8 mouse cellular contexts compared by ENCODE assay signal in genomic region chr11:76612638-76613104, GRCm38 (mm10). TPM values are rescaled to one million over a fixed set of nuclear protein-coding genes. Genes with fewer than 3 reads are reported as not detected.
DNase-seq lines count a peak whose midpoint lies in the region; ATAC-seq and TF ChIP-seq lines count a peak whose summit lies in the region.

No protein-coding gene starts in this region.

- H3K4me1 ChIP-seq in embryonic facial prominence, embryonic 14.5 days (ENCODE audit: control insufficient read depth, insufficient read depth, low read length) = peaks cover 8% of the 10 kb centered on the region; the same call in 1 of the 2 replicates
- peaks cover 16% of the 10 kb centered on the region for H3K4me1 ChIP-seq in hindbrain, embryonic 12.5 days
- no peaks in the 10 kb centered on the region for H3K4me1 ChIP-seq in lung, embryonic 14.5 days (ENCODE audit: insufficient read depth)

- H3K9me3 ChIP-seq in embryonic facial prominence, embryonic 14.5 days (ENCODE audit: control insufficient read depth, low read length) = no peaks in the 10 kb centered on the region
- no peaks in the 10 kb centered on the region for H3K9me3 ChIP-seq in hindbrain, embryonic 12.5 days (replicated peaks)
- no peaks in the 10 kb centered on the region for H3K9me3 ChIP-seq in lung, embryonic 14.5 days (ENCODE audit: low read depth, low read length)

- peak overlapping the region; percentile 44 for H3K4me3 ChIP-seq in embryonic facial prominence, embryonic 14.5 days (ENCODE audit: low read depth, low read length)
- H3K4me3 ChIP-seq in hindbrain, embryonic 12.5 days = peak overlapping the region; percentile 43
- peak overlapping the region; percentile 44 for H3K4me3 ChIP-seq in lung, embryonic 14.5 days (ENCODE audit: low read depth, low read length)

- 0 out of 2 replicates have a peak, but pooled peaks have one; percentile 55 for ATAC-seq in embryonic facial prominence, embryonic 14.5 days (ENCODE audit: low read depth)
- ATAC-seq in hindbrain, embryonic 12.5 days (ENCODE audit: low FRiP score) = peak; percentile 64; the same call in 1 of the 2 replicates
- peak; percentile 31; the same call in 1 of the 2 replicates for ATAC-seq in lung, embryonic 14.5 days (ENCODE audit: insufficient read depth)

- WGBS in embryonic facial prominence, embryonic 14.5 days = under 1% methylated on average over 19 of the region's 19 CpGs
- 1% methylated on average over 19 of the region's 19 CpGs for WGBS in hindbrain, embryonic 12.5 days
- WGBS in lung, embryonic 14.5 days = under 1% methylated on average over 19 of the region's 19 CpGs

- DNase-seq in A20 (ENCODE audit: low read depth, low spot score) = peak; percentile 89
- peak; percentile 54 for DNase-seq in adrenal gland, adult 8-10 months
- DNase-seq in embryonic facial prominence, embryonic 14.5 days (ENCODE audit: low spot score) = peak; percentile 72
- peak; percentile 52 for DNase-seq in layer of hippocampus, adult 9-11 months
- peak; percentile 87 for DNase-seq in lung, embryonic 14.5 days
- peak; percentile 61 for DNase-seq in retina, postnatal 7 days (ENCODE audit: low read depth, low spot score)
- DNase-seq in thymus, postnatal 14 days = no peak

- H3K27me3 ChIP-seq in embryonic facial prominence, embryonic 14.5 days (replicated peaks; ENCODE audit: control insufficient read depth, insufficient read depth, low read length) = no peaks in the 10 kb centered on the region
- H3K27me3 ChIP-seq in hindbrain, embryonic 12.5 days = no peaks in the 10 kb centered on the region
- no peaks in the 10 kb centered on the region for H3K27me3 ChIP-seq in lung, embryonic 14.5 days (ENCODE audit: insufficient read depth, low read length)

- peak overlapping the region; percentile 73 for H3K4me2 ChIP-seq in embryonic facial prominence, embryonic 14.5 days (ENCODE audit: low read depth, low read length)
- H3K4me2 ChIP-seq in hindbrain, embryonic 12.5 days (replicated peaks) = peak overlapping the region; percentile 75
- H3K4me2 ChIP-seq in lung, embryonic 14.5 days = peak overlapping the region; percentile 91

- TF ChIP-seq CTCF in lung, embryonic 14.5 days (IDR thresholded peaks at IDR 0.05; ENCODE audit: low read depth) = no peak

- H3K27ac ChIP-seq in embryonic facial prominence, embryonic 14.5 days (replicated peaks; ENCODE audit: low read depth, low read length) = no peak overlapping the region
- H3K27ac ChIP-seq in hindbrain, embryonic 12.5 days = peak overlapping the region; percentile 58; the same call in 1 of the 2 replicates
- H3K27ac ChIP-seq in lung, embryonic 14.5 days (ENCODE audit: low read depth) = no peak overlapping the region

- H3K9ac ChIP-seq in embryonic facial prominence, embryonic 14.5 days (ENCODE audit: low read depth, low read length) = peak overlapping the region; percentile 62
- peak overlapping the region; percentile 55 for H3K9ac ChIP-seq in hindbrain, embryonic 12.5 days
- peak overlapping the region; percentile 53 for H3K9ac ChIP-seq in lung, embryonic 14.5 days

- no peaks in the 10 kb centered on the region for H3K36me3 ChIP-seq in embryonic facial prominence, embryonic 14.5 days (ENCODE audit: control insufficient read depth, insufficient read depth, low read length)
- H3K36me3 ChIP-seq in hindbrain, embryonic 12.5 days = no peaks in the 10 kb centered on the region
- no peaks in the 10 kb centered on the region for H3K36me3 ChIP-seq in lung, embryonic 14.5 days (ENCODE audit: insufficient read depth)

RNA-seq across cellular contexts. Expression of gene Abr, which starts 9.4 kb away (rescaled TPM):
- total RNA-seq in adrenal gland, adult 8-10 months (2022) = 100 to 1,000 TPM in 2 of 4 experiments, 10 to 100 TPM in 2; 69.2 to 138 (median 95.9) TPM
- 35.3 and 41.4 TPM in 2 replicates for polyA plus RNA-seq in embryonic facial prominence, embryonic 14.5 days (2014; fragmentation: Nextera tagmentation; extraction: Ambion mirVana)
- 85.3 and 93.4 TPM in 2 replicates for polyA plus RNA-seq in hindbrain, embryonic 12.5 days (2016; fragmentation: Nextera tagmentation; extraction: Ambion mirVana)
- polyA plus RNA-seq in lung, embryonic 14.5 days (2014; fragmentation: Nextera tagmentation; extraction: Ambion mirVana) = 32.9 and 39.2 TPM in 2 replicates

RNA-seq across cellular contexts. Expression of gene Bhlha9, which starts 59.6 kb away (rescaled TPM):
- not detected for total RNA-seq in adrenal gland, adult 8-10 months (2022)
- polyA plus RNA-seq in embryonic facial prominence, embryonic 14.5 days (2014; fragmentation: Nextera tagmentation; extraction: Ambion mirVana) = 0.14 TPM in 1 of 2 replicates, not detected in the other
- polyA plus RNA-seq in hindbrain, embryonic 12.5 days (2016; fragmentation: Nextera tagmentation; extraction: Ambion mirVana) = 0.18 and 0.44 TPM in 2 replicates
- not detected in 2 replicates for polyA plus RNA-seq in lung, embryonic 14.5 days (2014; fragmentation: Nextera tagmentation; extraction: Ambion mirVana)
